30 mouse cellular contexts compared by ENCODE assay signal in genomic region chr19:53696079-53696478, GRCm38 (mm10). TPM values are rescaled to one million over a fixed set of nuclear protein-coding genes. Genes with fewer than 3 reads are reported as not detected.
A peak's percentile ranks its signal among the peaks of the same experiment; 100 is the strongest.
DNase-seq lines count a peak whose midpoint lies in the region; ATAC-seq and TF ChIP-seq lines count a peak whose summit lies in the region.
"Had no signal": no experiment of that assay in that cellular context is flagged by ENCODE, and none has a peak within 500 bp of the region (broad histone marks: within the 10 kb centered on the region; RNA-seq: fewer than 3 reads in every experiment).

No protein-coding gene starts in this region.

- H3K9me3 ChIP-seq in heart, embryonic 13.5 days, result no peaks in the 10 kb centered on the region
- no peaks in the 10 kb centered on the region for H3K9me3 ChIP-seq in lung, embryonic 14.5 days (ENCODE audit: low read depth, low read length)
- H3K9me3 ChIP-seq in heart, postnatal 0 days (replicated peaks; ENCODE audit: control insufficient read depth, low read length), result no peaks in the 10 kb centered on the region
- H3K9me3 ChIP-seq: embryonic facial prominence, embryonic 12.5 days; forebrain, embryonic 10.5 days; forebrain, embryonic 15.5 days; midbrain, embryonic 12.5 days; neural tube, embryonic 12.5 days had no signal

- ATAC-seq in heart, embryonic 13.5 days (ENCODE audit: extremely low read depth, insufficient number of reproducible peaks, low FRiP score, low TSS enrichment), result no peak
- ATAC-seq in lung, embryonic 14.5 days (ENCODE audit: insufficient read depth), result no peak
- ATAC-seq in heart, postnatal 0 days (ENCODE audit: insufficient read depth, low read depth), result no peak
- no peak for ATAC-seq in cerebellum, adult (ENCODE audit: insufficient number of reproducible peaks, low FRiP score, low TSS enrichment)
- ATAC-seq: forebrain, embryonic 15.5 days; inflammation-experienced regulatory T-cells, adult 6 months had no signal

- intact Hi-C loops in heart, postnatal 10 days (cut with DNase I), result no loop called here

- no peaks in the 10 kb centered on the region for H3K36me3 ChIP-seq in heart, embryonic 13.5 days
- H3K36me3 ChIP-seq in lung, embryonic 14.5 days (ENCODE audit: insufficient read depth), result no peaks in the 10 kb centered on the region
- H3K36me3 ChIP-seq in heart, postnatal 0 days (replicated peaks; ENCODE audit: control insufficient read depth, insufficient read depth, low read length), result no peaks in the 10 kb centered on the region
- H3K36me3 ChIP-seq: embryonic facial prominence, embryonic 12.5 days; forebrain, embryonic 10.5 days; forebrain, embryonic 15.5 days; midbrain, embryonic 12.5 days; neural tube, embryonic 12.5 days had no signal

- H3K4me3 ChIP-seq in heart, embryonic 13.5 days, result no peak overlapping the region
- H3K4me3 ChIP-seq in lung, embryonic 14.5 days (ENCODE audit: low read depth, low read length), result no peak overlapping the region
- H3K4me3 ChIP-seq in lung, adult 2 months (replicated peaks; ENCODE audit: extremely low read depth, low read depth, low read length), result no peak overlapping the region
- H3K4me3 ChIP-seq in heart, postnatal 0 days (ENCODE audit: low read depth, low read length), result no peak overlapping the region
- H3K4me3 ChIP-seq: embryonic facial prominence, embryonic 12.5 days; forebrain, embryonic 10.5 days; forebrain, embryonic 15.5 days; megakaryocyte, embryonic 14.5 days; midbrain, embryonic 12.5 days; myocyte; neural tube, embryonic 12.5 days had no signal

- peak; percentile 85 for DNase-seq in heart, adult 11 months
- DNase-seq in heart, postnatal 10 days, result no peak
- DNase-seq in heart, adult 9 months (ENCODE audit: low spot score in 2 of 2), result no peak
- DNase-seq in lung, embryonic 14.5 days, result peak; percentile 25
- no peak for DNase-seq in lung, adult 2 months
- DNase-seq in heart, postnatal 0 days (ENCODE audit: low spot score), result no peak
- DNase-seq: adrenal gland, adult 8-10 months; cerebellum, adult 8-10 months; cerebellum, postnatal 25 days; kidney, adult 11 months; kidney, postnatal 14 days; layer of hippocampus, adult 9-11 months; liver; lung, postnatal 4 days; right cerebral cortex, adult 18-20 months; right cerebral cortex, postnatal 4 days; thymus, adult 18-20 months; thymus, postnatal 25 days had no signal

- 61% methylated on average over 6 of the region's 6 CpGs for WGBS in heart, embryonic 13.5 days
- WGBS in lung, embryonic 14.5 days, result 59% methylated on average over 6 of the region's 6 CpGs
- 70% methylated on average over 6 of the region's 6 CpGs for WGBS in lung, adult 2 months
- 61% methylated on average over 6 of the region's 6 CpGs for whole genome bisulfite sequencing in heart, postnatal 0 days

- H3K27me3 ChIP-seq in heart, embryonic 13.5 days (replicated peaks), result no peaks in the 10 kb centered on the region
- no peaks in the 10 kb centered on the region for H3K27me3 ChIP-seq in lung, embryonic 14.5 days (ENCODE audit: insufficient read depth, low read length)
- no peaks in the 10 kb centered on the region for H3K27me3 ChIP-seq in heart, postnatal 0 days (ENCODE audit: control insufficient read depth, insufficient read depth, low read length)
- H3K27me3 ChIP-seq: forebrain, embryonic 15.5 days; midbrain, embryonic 12.5 days; neural tube, embryonic 12.5 days had no signal

- peaks cover 68% of the 10 kb centered on the region for H3K4me1 ChIP-seq in heart, embryonic 13.5 days
- H3K4me1 ChIP-seq in lung, embryonic 14.5 days (ENCODE audit: insufficient read depth), result peaks cover 3% of the 10 kb centered on the region; the same call in 1 of the 2 replicates
- H3K4me1 ChIP-seq in lung, adult 2 months (ENCODE audit: control insufficient read depth, insufficient read depth, low read length), result no peaks in the 10 kb centered on the region
- H3K4me1 ChIP-seq in heart, postnatal 0 days (ENCODE audit: control insufficient read depth, insufficient read depth), result peaks cover 39% of the 10 kb centered on the region
- H3K4me1 ChIP-seq: megakaryocyte, embryonic 14.5 days had no signal

- H3K27ac ChIP-seq in heart, embryonic 13.5 days (replicated peaks), result peak overlapping the region; percentile 91
- no peak overlapping the region; the same call in 1 of the 2 replicates for H3K27ac ChIP-seq in lung, embryonic 14.5 days (ENCODE audit: low read depth)
- peak overlapping the region; percentile 95 for H3K27ac ChIP-seq in heart, postnatal 0 days (ENCODE audit: low read depth)
- H3K27ac ChIP-seq: forebrain, embryonic 10.5 days; forebrain, embryonic 15.5 days; liver, embryonic 14.5 days; midbrain, embryonic 12.5 days; neural tube, embryonic 12.5 days; stomach, postnatal 0 days had no signal

- no peak for TF ChIP-seq EP300 in heart, postnatal 0 days (IDR thresholded peaks at IDR 0.05; ENCODE audit: low read depth)

- no peak for TF ChIP-seq CTCF in lung, embryonic 14.5 days (IDR thresholded peaks at IDR 0.05; ENCODE audit: low read depth)
- TF ChIP-seq CTCF in lung, adult 2 months (IDR thresholded peaks at IDR 0.05; ENCODE audit: insufficient read depth, low read length), result no peak
- no peak for TF ChIP-seq CTCF in heart, postnatal 0 days (IDR thresholded peaks at IDR 0.05; ENCODE audit: low read depth)

- H3K9ac ChIP-seq in heart, embryonic 13.5 days, result peak overlapping the region; percentile 47; the same call in 1 of the 2 replicates
- no peak overlapping the region for H3K9ac ChIP-seq in lung, embryonic 14.5 days
- H3K9ac ChIP-seq in heart, postnatal 0 days (replicated peaks; ENCODE audit: low read depth, low read length), result no peak overlapping the region
- H3K9ac ChIP-seq: embryonic facial prominence, embryonic 12.5 days; forebrain, embryonic 15.5 days; liver, embryonic 14.5 days; midbrain, embryonic 12.5 days; neural tube, embryonic 12.5 days had no signal

- TF ChIP-seq POLR2A in lung, adult 2 months (IDR thresholded peaks at IDR 0.05; ENCODE audit: borderline replicate concordance, extremely low read depth, low read depth, low read length), result no peak

- H3K4me2 ChIP-seq in heart, embryonic 13.5 days, result no peak overlapping the region
- no peak overlapping the region for H3K4me2 ChIP-seq in lung, embryonic 14.5 days
- H3K4me2 ChIP-seq in heart, postnatal 0 days (ENCODE audit: low read depth, low read length), result no peak overlapping the region
- H3K4me2 ChIP-seq: embryonic facial prominence, embryonic 12.5 days; forebrain, embryonic 15.5 days; midbrain, embryonic 12.5 days; neural tube, embryonic 12.5 days had no signal

RNA-seq across cellular contexts. Expression of gene Rbm20, which starts 19.0 kb away (rescaled TPM):
- total RNA-seq in heart, postnatal 10 days (2021), result 100 to 1,000 TPM; 257 to 294 TPM
- 33.1 and 36.3 TPM in 2 replicates for polyA plus RNA-seq in heart, embryonic 13.5 days (2015; fragmentation: Nextera tagmentation; extraction: Ambion mirVana)
- 0.59 and 1.2 TPM in 2 replicates for polyA plus RNA-seq in lung, embryonic 14.5 days (2014; fragmentation: Nextera tagmentation; extraction: Ambion mirVana)
- polyA plus RNA-seq in lung, adult 2 months (2012; rRNA removed), result 2.5 and 3.8 TPM in 2 replicates
- 328 and 340 TPM in 2 replicates for total RNA-seq in heart, postnatal 0 days (2014; rRNA removed; ENCODE audit: low replicate concordance)
- polyA plus RNA-seq in heart, postnatal 0 days (2015; fragmentation: Nextera tagmentation; extraction: Ambion mirVana), result 58.5 and 65.2 TPM in 2 replicates

Comparison
In these comparisons a context has a peak if more than half of its experiments do, and no peak if none do; other contexts are left out.
1. DNase-seq: peak in heart, adult 11 months (single experiment) and lung, embryonic 14.5 days (single experiment); none in heart, postnatal 10 days (0 of 2), heart, adult 9 months (0 of 2), lung, adult 2 months (single experiment) and heart, postnatal 0 days (single experiment).